10 mouse cellular contexts compared by ENCODE assay signal in the genomic region with DNA sequence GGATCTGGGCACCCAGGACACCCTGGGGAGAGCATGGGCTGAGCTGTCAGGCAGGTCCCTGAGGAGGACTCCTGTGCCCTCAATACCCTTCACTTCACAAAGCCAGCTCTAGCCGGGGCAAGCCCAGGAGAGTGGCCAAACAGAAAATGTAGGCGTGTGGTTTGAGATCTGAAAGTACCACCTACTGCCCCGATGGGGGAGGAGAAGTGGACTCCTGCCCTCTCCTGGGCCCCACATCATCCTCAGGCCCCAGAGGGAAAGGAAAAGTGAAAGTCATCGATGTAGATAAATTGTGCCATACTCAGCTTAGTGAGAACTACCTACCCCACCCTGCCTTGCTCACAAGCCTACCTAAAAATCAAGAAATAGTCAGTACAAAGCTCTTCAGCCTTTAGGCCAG.
DNase-seq lines count a peak whose midpoint lies in the region; ATAC-seq and TF ChIP-seq lines count a peak whose summit lies in the region.
"Had no signal": no experiment of that assay in that cellular context is flagged by ENCODE, and none has a peak within 500 bp of the region (broad histone marks: within the 10 kb centered on the region; RNA-seq: fewer than 3 reads in every experiment).

No protein-coding gene starts in this region.

- H3K9me3 ChIP-seq in liver, embryonic 12.5 days (replicated peaks) = no peaks in the 10 kb centered on the region
- no peaks in the 10 kb centered on the region for H3K9me3 ChIP-seq in hindbrain, embryonic 11.5 days (ENCODE audit: control insufficient read depth, low read length)
- H3K9me3 ChIP-seq in forebrain, postnatal 0 days (ENCODE audit: low read length) = no peaks in the 10 kb centered on the region
- H3K9me3 ChIP-seq: limb, embryonic 15.5 days had no signal

- no peaks in the 10 kb centered on the region for H3K27me3 ChIP-seq in liver, embryonic 12.5 days (replicated peaks)
- H3K27me3 ChIP-seq in hindbrain, embryonic 11.5 days (ENCODE audit: control insufficient read depth, insufficient read depth, low read length) = peaks cover 3% of the 10 kb centered on the region; the same call in 1 of the 2 replicates
- H3K27me3 ChIP-seq in forebrain, postnatal 0 days (ENCODE audit: insufficient read depth, low read length) = no peaks in the 10 kb centered on the region
- H3K27me3 ChIP-seq: limb, embryonic 15.5 days had no signal

- no peak overlapping the region for H3K9ac ChIP-seq in liver, embryonic 12.5 days
- no peak overlapping the region for H3K9ac ChIP-seq in hindbrain, embryonic 11.5 days (ENCODE audit: low read depth, low read length)
- no peak overlapping the region for H3K9ac ChIP-seq in forebrain, postnatal 0 days
- H3K9ac ChIP-seq: limb, embryonic 15.5 days had no signal

- no peaks in the 10 kb centered on the region for H3K36me3 ChIP-seq in liver, embryonic 12.5 days
- no peaks in the 10 kb centered on the region for H3K36me3 ChIP-seq in hindbrain, embryonic 11.5 days (ENCODE audit: control insufficient read depth, insufficient read depth, low read length)
- no peaks in the 10 kb centered on the region for H3K36me3 ChIP-seq in forebrain, postnatal 0 days (ENCODE audit: insufficient read depth)
- H3K36me3 ChIP-seq: limb, embryonic 15.5 days had no signal

- peak overlapping the region; percentile 19 for H3K4me2 ChIP-seq in liver, embryonic 12.5 days
- no peak overlapping the region for H3K4me2 ChIP-seq in hindbrain, embryonic 11.5 days (replicated peaks; ENCODE audit: low read depth, low read length)
- no peak overlapping the region for H3K4me2 ChIP-seq in forebrain, postnatal 0 days (ENCODE audit: low read depth)
- H3K4me2 ChIP-seq: limb, embryonic 15.5 days had no signal

- 0 out of 2 replicates have a peak overlapping the region, but pooled peaks have one; percentile 8 for H3K27ac ChIP-seq in brown adipose tissue, adult 24 weeks (replicated peaks; ENCODE audit: low read depth, low read length)
- no peak overlapping the region for H3K27ac ChIP-seq in liver, embryonic 12.5 days
- H3K27ac ChIP-seq in hindbrain, embryonic 11.5 days (ENCODE audit: low read depth, low read length) = no peak overlapping the region
- no peak overlapping the region for H3K27ac ChIP-seq in forebrain, postnatal 0 days (ENCODE audit: low read depth, low read length)
- H3K27ac ChIP-seq: limb, embryonic 15.5 days had no signal

- TF ChIP-seq CTCF in forebrain, postnatal 0 days (IDR thresholded peaks at IDR 0.05; ENCODE audit: low read depth) = no peak

- H3K4me3 ChIP-seq in brown adipose tissue, adult 24 weeks (ENCODE audit: insufficient read depth, low read depth, low read length) = no peak overlapping the region
- no peak overlapping the region for H3K4me3 ChIP-seq in liver, embryonic 12.5 days
- no peak overlapping the region for H3K4me3 ChIP-seq in hindbrain, embryonic 11.5 days (ENCODE audit: low read depth, low read length)
- H3K4me3 ChIP-seq in forebrain, postnatal 0 days (ENCODE audit: low read depth, low read length) = no peak overlapping the region
- H3K4me3 ChIP-seq: limb, embryonic 15.5 days had no signal

- intact Hi-C loops in left cerebral cortex, postnatal 36 days (cut with DNase I) = no loop called here

- peak; percentile 59 for ATAC-seq in liver, embryonic 12.5 days
- peak; percentile 56; the same call in 1 of the 2 replicates for ATAC-seq in neutrophil, adult 5-6 weeks (ENCODE audit: extremely low read depth, insufficient number of reproducible peaks, low FRiP score, poor library complexity, severe bottlenecking)
- no peak for ATAC-seq in hindbrain, embryonic 11.5 days (ENCODE audit: low FRiP score)
- no peak for ATAC-seq in forebrain, postnatal 0 days

- WGBS in liver, embryonic 12.5 days (ENCODE audit: insufficient replicate concordance) = 18% methylated on average over 4 of the region's 4 CpGs
- WGBS in hindbrain, embryonic 11.5 days = 68% methylated on average over 4 of the region's 4 CpGs
- WGBS in forebrain, postnatal 0 days = 70% methylated on average over 4 of the region's 4 CpGs

- peak; percentile 55 for DNase-seq in adrenal gland, postnatal 10 days
- DNase-seq in adrenal gland, postnatal 25 days = no peak
- DNase-seq in hindbrain, embryonic 11.5 days (ENCODE audit: low spot score) = no peak
- DNase-seq in forebrain, postnatal 0 days = no peak
- DNase-seq in left cerebral cortex, postnatal 36 days (ENCODE audit: low spot score in 2 of 2) = no peak
- DNase-seq: right cerebral cortex, adult 18-20 months had no signal

- H3K4me1 ChIP-seq in brown adipose tissue, adult 24 weeks (ENCODE audit: control insufficient read depth, insufficient read depth, insufficient read length, low read length) = peaks cover 24% of the 10 kb centered on the region
- H3K4me1 ChIP-seq in liver, embryonic 12.5 days = peaks cover 49% of the 10 kb centered on the region
- no peaks in the 10 kb centered on the region for H3K4me1 ChIP-seq in hindbrain, embryonic 11.5 days (replicated peaks; ENCODE audit: control insufficient read depth, insufficient read depth, low read length)
- no peaks in the 10 kb centered on the region for H3K4me1 ChIP-seq in forebrain, postnatal 0 days (ENCODE audit: insufficient read depth)

Comparison
In these comparisons a context has a peak if more than half of its experiments do, and no peak if none do; other contexts are left out.
1. ATAC-seq: peak in liver, embryonic 12.5 days (single experiment) and neutrophil, adult 5-6 weeks (single experiment); none in hindbrain, embryonic 11.5 days (single experiment) and forebrain, postnatal 0 days (single experiment).